Mouse (Mus musculus) gastrocnemius, adult 2 months (tissue): ENCODE results near the gene Olfr924. TPM values are rescaled to one million over a fixed set of nuclear protein-coding genes. Genes with fewer than 3 reads are reported as not detected.
"Not testable (repeated sequence)": the region's sequence is repeated elsewhere in the genome, so short reads cannot be mapped to it uniquely, and the experiment has no call there.

Experiments used
- DNase-seq: peaks from one replicate; pipeline ENCODE4 v3.0.0; 2022
- H3K27ac ChIP-seq: fragments of 200-600 bp; 2 replicates; pipeline ENCODE4 v1.8.1; 2022; ENCODE audit warnings: mild to moderate bottlenecking
- H3K4me3 ChIP-seq: fragments of 200-600 bp; 2 replicates; pipeline ENCODE4 v1.8.1; 2022; ENCODE audit warnings: mild to moderate bottlenecking, moderate library complexity
- CTCF ChIP-seq: fragments of 200-600 bp; IDR thresholded peaks from 2 replicates; pipeline ENCODE4 v1.8.1; 2022; ENCODE audit warnings: antibody characterized with exemption, mild to moderate bottlenecking, moderate library complexity
- intact Hi-C: fragments of 180-260 bp; cut with DNase I; formaldehyde crosslinking; loops from one replicate; pipeline ENCODE4 v1.15.1; 2025
- long read RNA-seq, 2 experiments: library from polyadenylated mRNA; stranded (forward); transcript quantifications; one replicate each; pipeline ENCODE4 v2.0.0; 2021
- total RNA-seq, 2 experiments: library from RNA; stranded (reverse); gene quantifications; 2 replicates each; pipeline ENCODE4 v1.2.3; 2021

Olfr924 gene
- total RNA-seq = not detected
- long read RNA-seq, experiment 1 = 0 reads
- long read RNA-seq, experiment 2 = 0 reads

DNA sequence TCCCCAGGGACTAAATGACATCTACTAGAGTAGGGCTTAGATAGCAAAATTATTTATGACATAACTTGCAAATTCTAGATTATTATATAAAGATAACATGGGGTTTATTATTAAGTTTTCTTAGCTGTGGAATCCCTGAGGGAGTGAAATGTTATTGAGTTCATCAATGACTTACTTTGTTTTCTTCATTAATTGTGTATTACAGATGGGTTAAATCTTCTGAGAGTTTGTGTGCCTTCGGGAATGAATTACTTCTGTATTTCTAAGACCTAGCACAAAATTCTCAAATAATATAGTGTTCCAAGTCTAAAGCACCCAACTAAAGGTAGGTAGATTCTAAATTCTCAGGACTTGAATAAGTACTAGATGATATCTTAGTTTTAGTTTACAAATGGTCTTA, at the start of gene Olfr924:
Olfr924 (plus strand) TSS at position 301 of the 400 bp plus-strand sequence.
- no peak for DNase-seq
- no peak for TF ChIP-seq CTCF
- Histone ChIP-seq H3K27ac (no peak within 1 kb of the TSS), H3K4me3 (no peak within 1 kb of the TSS)
- intact Hi-C loops = no loop called here

DNA sequence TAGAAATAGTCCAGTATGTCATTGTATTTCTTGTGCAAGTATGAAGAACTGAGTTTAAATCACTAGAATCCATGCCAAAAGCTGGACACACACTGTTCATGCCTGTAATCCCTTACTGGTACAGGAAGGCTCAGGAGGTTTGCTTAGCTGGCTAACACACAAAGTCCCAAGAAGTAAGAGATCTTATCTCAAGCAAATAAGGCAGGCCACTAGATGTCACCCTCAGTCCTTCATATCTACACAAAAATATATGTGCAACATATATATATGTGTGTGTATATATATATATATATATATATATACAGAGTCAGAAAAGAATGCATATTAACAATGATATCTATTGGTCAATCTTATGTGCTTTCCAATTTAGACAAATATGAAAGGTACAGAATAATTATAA, 38.6 kb upstream of the Olfr924 start:
- intact Hi-C loops = no loop called here
- TF ChIP-seq CTCF = no peak
- no peak for DNase-seq
- Histone ChIP-seq H3K4me3 (no peak overlapping the region), H3K27ac (no peak overlapping the region)

DNA sequence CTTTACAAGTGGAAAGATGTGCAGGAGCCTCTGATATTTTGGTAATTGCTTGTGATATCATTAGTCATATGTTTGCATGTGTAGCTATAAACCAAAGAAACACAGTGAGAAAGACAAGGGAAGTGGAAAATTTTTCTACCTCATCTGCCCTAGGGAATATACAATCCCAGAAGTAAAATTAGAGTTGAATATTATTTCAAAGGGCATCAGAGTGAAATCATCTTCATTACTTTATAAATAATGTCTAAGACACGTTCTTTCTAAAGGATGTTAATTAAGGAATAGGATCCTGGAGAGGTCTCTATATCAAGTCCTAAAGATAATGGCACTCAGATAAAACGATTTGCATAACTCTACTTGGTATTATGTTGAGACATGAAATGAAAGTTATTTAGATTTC, 29.9 kb upstream of the Olfr924 start, which contains the start of gene Olfr922:
Olfr922 (plus strand) TSS at position 301 of the 400 bp plus-strand sequence.
- Histone ChIP-seq H3K27ac (no peak within 1 kb of the TSS), H3K4me3 (no peak within 1 kb of the TSS)
- intact Hi-C loops = no loop called here
- no peak for TF ChIP-seq CTCF
- no peak for DNase-seq

DNA sequence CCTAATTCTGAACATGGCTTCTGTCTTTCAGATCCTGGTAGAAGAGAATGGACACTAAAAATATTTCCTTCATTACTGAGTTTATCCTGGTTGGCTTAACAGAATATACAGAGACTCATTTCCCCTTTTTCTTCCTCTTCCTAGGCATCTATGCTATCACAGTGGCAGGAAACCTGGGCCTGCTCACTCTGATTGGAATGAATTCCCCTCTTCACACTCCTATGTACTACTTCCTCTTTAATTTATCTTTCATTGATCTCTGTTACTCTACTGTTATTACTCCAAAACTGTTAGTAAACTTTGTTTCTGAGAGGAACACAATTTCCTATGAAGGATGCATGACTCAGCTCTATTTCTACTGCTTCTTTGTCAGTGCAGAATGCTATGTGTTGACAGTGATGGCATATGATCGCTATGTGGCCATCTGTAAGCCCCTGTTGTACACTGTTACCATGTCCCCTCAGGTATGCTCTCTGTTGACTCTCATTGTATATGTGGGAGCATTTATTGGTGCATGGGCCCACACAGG, 28.7 kb upstream of the Olfr924 start:
- DNase-seq = no peak
- intact Hi-C loops = no loop called here
- Histone ChIP-seq H3K4me3 (no peak overlapping the region), H3K27ac (no peak overlapping the region)
- no peak for TF ChIP-seq CTCF

DNA sequence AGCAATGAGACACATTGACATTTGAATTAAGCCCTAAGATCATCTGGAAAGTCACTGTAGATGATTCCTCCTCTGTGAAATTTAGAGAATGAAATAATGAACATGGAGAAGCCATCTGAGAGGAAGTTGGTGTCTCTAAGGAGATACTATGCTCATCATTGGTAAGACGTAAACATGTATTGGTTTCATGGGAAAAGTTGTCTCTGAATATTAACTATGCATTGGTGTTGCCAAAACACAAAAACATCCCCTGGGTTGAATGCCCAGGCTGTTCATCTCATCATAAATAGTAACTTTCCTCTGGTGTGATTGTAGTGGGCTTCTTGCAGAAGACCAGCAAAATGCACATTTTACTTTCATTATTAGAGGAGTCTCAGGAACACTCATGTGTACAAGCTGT, 18.0 kb upstream of the Olfr924 start, which contains the start of gene Olfr923:
Olfr923 (plus strand) TSS at position 301 of the 400 bp plus-strand sequence.
- H3K27ac ChIP-seq = no peak within 1 kb of the TSS
- intact Hi-C loops = no loop called here
- no peak for DNase-seq
- TF ChIP-seq CTCF = no peak
- no peak within 1 kb of the TSS for H3K4me3 ChIP-seq

DNA sequence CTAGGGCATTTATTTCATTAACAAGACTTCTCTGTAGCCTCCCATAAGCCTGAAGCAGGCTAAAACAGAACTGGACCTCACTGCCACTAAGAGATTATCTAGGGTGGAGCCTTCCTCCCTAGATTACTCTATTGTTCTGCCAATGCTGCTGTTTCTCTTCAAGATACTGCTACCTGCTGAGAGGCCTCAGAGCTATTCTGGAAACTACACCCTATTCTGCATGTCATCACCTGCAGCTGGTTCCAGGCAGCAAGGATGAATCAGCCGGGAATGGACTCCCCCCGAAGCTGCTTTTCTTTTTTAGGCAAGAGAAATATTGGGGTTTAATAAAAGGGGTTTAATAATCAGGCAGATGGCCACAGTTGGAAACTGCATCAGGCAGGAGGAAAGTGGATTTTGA, 11.2 kb upstream of the Olfr924 start:
- Histone ChIP-seq H3K27ac (no peak overlapping the region), H3K4me3 (no peak overlapping the region)
- no peak for DNase-seq
- intact Hi-C loops = no loop called here
- no peak for TF ChIP-seq CTCF

DNA sequence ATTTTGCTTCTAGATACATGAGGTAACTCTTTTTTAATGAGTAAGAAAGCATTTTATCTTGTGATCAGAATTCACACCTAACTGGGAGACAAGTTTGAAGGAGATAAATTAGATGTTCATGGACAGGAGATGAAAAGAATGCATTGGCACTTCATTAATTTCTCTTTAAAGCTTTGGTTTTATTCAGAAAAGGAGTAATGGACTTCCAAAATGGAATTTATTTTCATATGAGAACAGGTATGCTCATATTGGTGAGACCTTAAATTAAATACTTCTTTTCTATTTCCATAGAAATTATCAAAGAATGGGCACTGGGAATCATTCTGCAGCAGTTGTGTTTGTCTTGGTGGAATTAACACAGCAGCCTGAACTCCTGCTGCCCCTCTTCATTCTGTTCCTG, 10.5 kb downstream of the Olfr924 start, which contains the start of gene Olfr26:
Olfr26 (plus strand) TSS at position 301 of the 400 bp plus-strand sequence.
- no peak for TF ChIP-seq CTCF
- H3K4me3 ChIP-seq = no peak within 1 kb of the TSS
- DNase-seq = no peak
- no peak within 1 kb of the TSS for H3K27ac ChIP-seq
- intact Hi-C loops = no loop called here

DNA sequence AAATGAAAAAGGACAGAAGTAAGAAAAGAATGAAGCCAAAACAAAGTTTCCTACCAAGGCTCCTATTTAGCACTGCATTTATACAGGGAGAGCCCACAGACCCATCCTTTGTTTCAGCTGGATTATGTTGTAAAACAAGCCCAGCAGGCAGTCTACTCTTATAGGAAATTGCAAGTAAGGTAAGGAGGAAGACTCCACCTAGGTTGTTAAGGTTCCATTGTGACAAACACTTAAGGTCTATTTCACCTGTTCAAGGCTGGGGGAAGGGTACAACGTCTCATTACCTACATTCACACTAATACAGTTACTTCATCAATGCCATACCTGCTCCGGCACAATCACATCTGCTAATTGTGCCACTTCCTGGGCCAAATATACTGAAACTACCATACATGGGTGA, 30.6 kb downstream of the Olfr924 start:
- not testable (repeated sequence) for H3K4me3 ChIP-seq, H3K27ac ChIP-seq, DNase-seq
- intact Hi-C loops = loop anchor here (1.0 kb wide), 1 partner anchor 29 kb away; no protein-coding TSS in a partner anchor

DNA sequence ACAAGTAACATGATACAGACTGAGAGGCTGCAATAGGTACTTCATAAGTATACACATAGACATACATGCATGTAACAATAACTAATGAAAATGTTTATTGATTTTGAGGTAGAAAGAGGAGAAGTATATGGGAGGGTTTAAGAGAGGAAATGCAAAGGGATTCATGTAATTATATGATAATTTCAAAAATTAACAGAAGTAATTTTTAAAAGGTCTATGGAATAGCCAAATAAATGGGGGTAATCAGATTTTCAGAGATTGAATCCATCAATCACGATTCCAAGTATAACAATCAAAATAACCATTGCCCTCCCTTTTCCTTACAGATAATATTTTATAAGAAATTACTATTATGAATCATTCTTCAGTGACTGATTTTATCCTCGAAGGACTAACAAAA, 32.6 kb downstream of the Olfr924 start, which contains the start of gene Olfr926:
Olfr926 (plus strand) TSS at position 301 of the 400 bp plus-strand sequence.
- Histone ChIP-seq H3K4me3 (no peak within 1 kb of the TSS), H3K27ac (no peak within 1 kb of the TSS)
- intact Hi-C loops = no loop called here
- no peak for DNase-seq
- TF ChIP-seq CTCF = no peak

Other genes with a start within 250 kb of the Olfr924 start
- gene Olfr914, start 239.3 kb upstream of the Olfr924 start, total RNA-seq = not detected
- gene Olfr916, start 184.6 kb upstream of the Olfr924 start, total RNA-seq = not detected
- not detected for gene Olfr917, start 178.6 kb upstream of the Olfr924 start, total RNA-seq
- not detected for gene Olfr918, start 169.8 kb upstream of the Olfr924 start, total RNA-seq
- not detected for gene Olfr919, start 140.8 kb upstream of the Olfr924 start, total RNA-seq
- 10 to 100 TPM; 11.0 to 12.4 TPM for gene Vwa5a, start 126.2 kb upstream of the Olfr924 start, total RNA-seq
- under 1 TPM in 1 of 2 experiments, not detected in 1; 0.06 TPM for gene Olfr920, start 92.2 kb upstream of the Olfr924 start, total RNA-seq
- gene Olfr921, start 71.4 kb upstream of the Olfr924 start, total RNA-seq = not detected
- gene Olfr922, start 29.8 kb upstream of the Olfr924 start, total RNA-seq = not detected
- not detected for gene Olfr923, start 17.9 kb upstream of the Olfr924 start, total RNA-seq
- gene Olfr26, start 10.6 kb downstream of the Olfr924 start, total RNA-seq = not detected
- gene Olfr926, start 32.7 kb downstream of the Olfr924 start, total RNA-seq = not detected
- not detected for gene Olfr930, start 85.4 kb downstream of the Olfr924 start, total RNA-seq
- not detected for gene Olfr933, start 127.9 kb downstream of the Olfr924 start, total RNA-seq
- gene Olfr934, start 143.9 kb downstream of the Olfr924 start, total RNA-seq = not detected
- gene Olfr935, start 155.2 kb downstream of the Olfr924 start, total RNA-seq = not detected
- gene Olfr146, start 178.9 kb downstream of the Olfr924 start, total RNA-seq = not detected
- gene Olfr937, start 220.5 kb downstream of the Olfr924 start, total RNA-seq = not detected
- not detected for gene Olfr938, start 234.4 kb downstream of the Olfr924 start, total RNA-seq